Mouse (Mus musculus): Measurements from ENCODE around the gene Ggcx. TPM values are rescaled to one million over a fixed set of nuclear protein-coding genes. Genes with fewer than 3 reads are reported as not detected.

Ggcx gene
- polyA plus RNA-seq, 1 experiment from 2014 or later = 29.5 TPM

- no peak overlapping the region for H3K9ac ChIP-seq (ENCODE audit: low read length)
- no peaks in the 10 kb centered on the region for H3K27me3 ChIP-seq (ENCODE audit: control insufficient read depth, insufficient read depth, low read length)
- H3K27ac ChIP-seq (ENCODE audit: low read length) = no peak overlapping the region
- ATAC-seq (replicated peaks; ENCODE audit: extremely low read depth, insufficient read depth, low FRiP score) = no peak
- peaks cover 52% of the 10 kb centered on the region for H3K36me3 ChIP-seq (ENCODE audit: control insufficient read depth, insufficient read depth)
- peaks cover 5% of the 10 kb centered on the region; the same call in 1 of the 2 replicates for H3K4me1 ChIP-seq (ENCODE audit: control insufficient read depth, insufficient read depth, low read length)
- WGBS = 42% methylated on average over 5 of the region's 5 CpGs
- H3K9me3 ChIP-seq (replicated peaks; ENCODE audit: control insufficient read depth, low read length) = no peaks in the 10 kb centered on the region
- no peak overlapping the region for H3K4me2 ChIP-seq (ENCODE audit: low read depth, low read length)
- no peak overlapping the region for H3K4me3 ChIP-seq (ENCODE audit: low read length)
Measured at GRCm38 (mm10) chr6:72430989-72431921, 17.1 kb downstream of the Ggcx start.

GRCm38 (mm10) chr6:72432153-72432552, 18.0 kb downstream of the Ggcx start:
- ATAC-seq (replicated peaks; ENCODE audit: extremely low read depth, insufficient read depth, low FRiP score) = no peak
- Histone ChIP-seq H3K9me3 (replicated peaks; ENCODE audit: control insufficient read depth, low read length) (no peaks in the 10 kb centered on the region), H3K4me2 (ENCODE audit: low read depth, low read length) (no peak overlapping the region), H3K4me1 (ENCODE audit: control insufficient read depth, insufficient read depth, low read length) (peaks cover 12% of the 10 kb centered on the region), H3K36me3 (ENCODE audit: control insufficient read depth, insufficient read depth) (peaks cover 58% of the 10 kb centered on the region), H3K9ac (ENCODE audit: low read length) (no peak overlapping the region), H3K27ac (ENCODE audit: low read length) (no peak overlapping the region), H3K27me3 (ENCODE audit: control insufficient read depth, insufficient read depth, low read length) (no peaks in the 10 kb centered on the region), H3K4me3 (ENCODE audit: low read length) (no peak overlapping the region)
- WGBS = 82% methylated on average over 2 of the region's 2 CpGs

- ATAC-seq (replicated peaks; ENCODE audit: extremely low read depth, insufficient read depth, low FRiP score) = no peak
- WGBS = under 1% methylated on average over 5 of the region's 5 CpGs
- H3K27me3 ChIP-seq (ENCODE audit: control insufficient read depth, insufficient read depth, low read length) = no peaks in the 10 kb centered on the region
- H3K9me3 ChIP-seq (replicated peaks; ENCODE audit: control insufficient read depth, low read length) = no peaks in the 10 kb centered on the region
- peaks cover 34% of the 10 kb centered on the region for H3K36me3 ChIP-seq (ENCODE audit: control insufficient read depth, insufficient read depth)
- H3K4me3 ChIP-seq (ENCODE audit: low read length) = peak overlapping the region; percentile 100
- H3K9ac ChIP-seq (ENCODE audit: low read length) = peak overlapping the region; percentile 100
- H3K4me1 ChIP-seq (ENCODE audit: control insufficient read depth, insufficient read depth, low read length) = peaks cover 32% of the 10 kb centered on the region
- peak overlapping the region; percentile 100 for H3K27ac ChIP-seq (ENCODE audit: low read length)
- H3K4me2 ChIP-seq (ENCODE audit: low read depth, low read length) = peak overlapping the region; percentile 87
Measured at GRCm38 (mm10) chr6:72438226-72438625, 24.1 kb downstream of the Ggcx start.

- WGBS = under 1% methylated on average over 56 of the region's 57 CpGs
- peak overlapping the region; percentile 100 for H3K4me3 ChIP-seq (ENCODE audit: low read length)
- H3K27ac ChIP-seq (ENCODE audit: low read length) = peak overlapping the region; percentile 100
- H3K4me1 ChIP-seq (ENCODE audit: control insufficient read depth, insufficient read depth, low read length) = peaks cover 32% of the 10 kb centered on the region
- no peaks in the 10 kb centered on the region for H3K27me3 ChIP-seq (ENCODE audit: control insufficient read depth, insufficient read depth, low read length)
- H3K4me2 ChIP-seq (ENCODE audit: low read depth, low read length) = peak overlapping the region; percentile 87
- H3K9ac ChIP-seq (ENCODE audit: low read length) = peak overlapping the region; percentile 100
- H3K9me3 ChIP-seq (replicated peaks; ENCODE audit: control insufficient read depth, low read length) = no peaks in the 10 kb centered on the region
- peaks cover 29% of the 10 kb centered on the region for H3K36me3 ChIP-seq (ENCODE audit: control insufficient read depth, insufficient read depth)
- peak; percentile 72 for ATAC-seq (replicated peaks; ENCODE audit: extremely low read depth, insufficient read depth, low FRiP score)
Measured at GRCm38 (mm10) chr6:72438862-72439354, 24.8 kb downstream of the Ggcx start.

- H3K4me3 ChIP-seq (ENCODE audit: low read length) = peak within 1 kb of the TSS; percentile 100
- H3K36me3 ChIP-seq (ENCODE audit: control insufficient read depth, insufficient read depth) = peaks cover 25% of the 10 kb centered on the region
- H3K9ac ChIP-seq (ENCODE audit: low read length) = peak within 1 kb of the TSS; percentile 100
- H3K27ac ChIP-seq (ENCODE audit: low read length) = peak within 1 kb of the TSS; percentile 100
- H3K9me3 ChIP-seq (replicated peaks; ENCODE audit: control insufficient read depth, low read length) = no peaks in the 10 kb centered on the region
- peak; percentile 87 for ATAC-seq (replicated peaks; ENCODE audit: extremely low read depth, insufficient read depth, low FRiP score)
- H3K4me1 ChIP-seq (ENCODE audit: control insufficient read depth, insufficient read depth, low read length) = peaks cover 32% of the 10 kb centered on the region
- under 1% methylated on average over 77 of the region's 77 CpGs for WGBS
- no peaks in the 10 kb centered on the region for H3K27me3 ChIP-seq (ENCODE audit: control insufficient read depth, insufficient read depth, low read length)
- peak within 1 kb of the TSS; percentile 93 for H3K4me2 ChIP-seq (ENCODE audit: low read depth, low read length)
Measured at GRCm38 (mm10) chr6:72439355-72440185, 25.5 kb downstream of the Ggcx start, which contains the start of gene Mat2a. Gene Mat2a (minus strand): TSS chr6:72439558.

- 12% methylated on average over 17 of the region's 17 CpGs for WGBS
Measured at GRCm38 (mm10) chr6:72440186-72440990, 26.3 kb downstream of the Ggcx start.

GRCm38 (mm10) chr6:72442921-72443604, 29.0 kb downstream of the Ggcx start:
- H3K9ac ChIP-seq (ENCODE audit: low read length) = no peak overlapping the region
- WGBS = 77% methylated on average over 1 of the region's 1 CpGs
- no peaks in the 10 kb centered on the region for H3K36me3 ChIP-seq (ENCODE audit: control insufficient read depth, insufficient read depth)
- no peaks in the 10 kb centered on the region; the same call in 1 of the 2 replicates for H3K9me3 ChIP-seq (replicated peaks; ENCODE audit: control insufficient read depth, low read length)
- peaks cover 13% of the 10 kb centered on the region for H3K4me1 ChIP-seq (ENCODE audit: control insufficient read depth, insufficient read depth, low read length)
- no peak overlapping the region for H3K4me2 ChIP-seq (ENCODE audit: low read depth, low read length)
- no peak for ATAC-seq (replicated peaks; ENCODE audit: extremely low read depth, insufficient read depth, low FRiP score)
- no peak overlapping the region for H3K27ac ChIP-seq (ENCODE audit: low read length)
- H3K27me3 ChIP-seq (ENCODE audit: control insufficient read depth, insufficient read depth, low read length) = no peaks in the 10 kb centered on the region
- no peak overlapping the region for H3K4me3 ChIP-seq (ENCODE audit: low read length)

More at GRCm38 (mm10) chr6:72440186-72440990, 26.3 kb downstream of the Ggcx start:
- Histone ChIP-seq H3K4me3 (ENCODE audit: low read length) (peak overlapping the region; percentile 100), H3K9ac (ENCODE audit: low read length) (peak overlapping the region; percentile 100), H3K36me3 (ENCODE audit: control insufficient read depth, insufficient read depth) (peaks cover 19% of the 10 kb centered on the region), H3K4me2 (ENCODE audit: low read depth, low read length) (peak overlapping the region; percentile 93), H3K9me3 (replicated peaks; ENCODE audit: control insufficient read depth, low read length) (no peaks in the 10 kb centered on the region), H3K4me1 (ENCODE audit: control insufficient read depth, insufficient read depth, low read length) (peaks cover 28% of the 10 kb centered on the region), H3K27me3 (ENCODE audit: control insufficient read depth, insufficient read depth, low read length) (no peaks in the 10 kb centered on the region), H3K27ac (ENCODE audit: low read length) (peak overlapping the region; percentile 100)
- no peak for ATAC-seq (replicated peaks; ENCODE audit: extremely low read depth, insufficient read depth, low FRiP score)

- Histone ChIP-seq H3K27me3 (ENCODE audit: control insufficient read depth, insufficient read depth, low read length) (no peaks in the 10 kb centered on the region), H3K4me1 (ENCODE audit: control insufficient read depth, insufficient read depth, low read length) (peaks cover 12% of the 10 kb centered on the region), H3K9me3 (replicated peaks; ENCODE audit: control insufficient read depth, low read length) (no peaks in the 10 kb centered on the region; the same call in 1 of the 2 replicates), H3K4me3 (ENCODE audit: low read length) (no peak overlapping the region), H3K27ac (ENCODE audit: low read length) (no peak overlapping the region), H3K36me3 (ENCODE audit: control insufficient read depth, insufficient read depth) (no peaks in the 10 kb centered on the region), H3K4me2 (ENCODE audit: low read depth, low read length) (no peak overlapping the region), H3K9ac (ENCODE audit: low read length) (no peak overlapping the region)
- no peak for ATAC-seq (replicated peaks; ENCODE audit: extremely low read depth, insufficient read depth, low FRiP score)
Measured at GRCm38 (mm10) chr6:72445011-72445410, 30.9 kb downstream of the Ggcx start.

All from heart, embryonic 16.5 days (tissue).